Mouse (Mus musculus): Measurements from ENCODE around the gene Serpinb8.
A peak's percentile ranks its signal among the peaks of the same experiment; 100 is the strongest.

The Serpinb8 gene

DNA sequence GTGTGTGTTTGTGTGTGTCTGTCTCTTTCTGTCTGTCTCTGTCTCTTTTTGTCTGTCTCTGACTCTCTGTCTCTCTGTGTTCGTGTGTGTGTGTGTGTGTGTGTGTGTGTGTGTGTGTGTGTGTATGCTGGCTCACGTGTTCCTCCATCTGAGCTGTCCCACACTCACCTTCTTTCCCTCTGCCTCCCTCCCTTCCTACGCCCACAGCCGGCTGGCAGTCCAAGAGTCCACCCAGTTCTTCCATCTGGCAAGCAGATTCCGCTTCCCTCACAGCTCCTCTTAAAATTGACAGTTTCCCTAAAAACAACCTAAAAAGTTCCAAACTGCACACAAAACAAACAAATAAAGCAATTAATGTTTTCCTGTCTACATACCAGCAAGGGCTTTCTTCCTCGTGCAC lies 55.3 kb downstream of the Serpinb8 start:
- peak; percentile 34 to 43 for DNase-seq

DNA sequence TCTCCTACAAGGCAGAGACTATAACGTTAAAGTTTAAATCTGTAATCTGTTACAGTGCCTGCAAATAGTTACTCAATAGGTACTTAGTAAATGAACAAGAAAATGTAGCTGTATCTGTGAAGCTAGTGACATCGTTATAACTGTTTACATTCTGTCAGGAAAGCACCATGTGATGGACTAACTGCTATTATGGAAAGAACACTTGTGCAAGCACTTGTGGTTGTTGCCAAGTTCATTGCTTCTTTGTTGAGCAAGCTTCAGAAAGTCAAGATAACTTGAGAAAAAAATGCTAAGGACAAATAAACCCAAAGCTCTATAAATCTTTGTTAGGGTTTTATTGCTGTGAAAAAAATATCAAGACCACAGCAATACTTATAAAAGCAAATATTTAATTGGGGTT lies 67.9 kb downstream of the Serpinb8 start:
- DNase-seq: no peak

Data from cerebellum, postnatal 14 days (tissue).